Mouse (Mus musculus): ENCODE data around the gene 0610030E20Rik. TPM values are rescaled to one million over a fixed set of nuclear protein-coding genes. Genes with fewer than 3 reads are reported as not detected.

0610030E20Rik gene
- total RNA-seq, 2 experiments from 2014 or later: 11.2 to 12.8 TPM

DNA sequence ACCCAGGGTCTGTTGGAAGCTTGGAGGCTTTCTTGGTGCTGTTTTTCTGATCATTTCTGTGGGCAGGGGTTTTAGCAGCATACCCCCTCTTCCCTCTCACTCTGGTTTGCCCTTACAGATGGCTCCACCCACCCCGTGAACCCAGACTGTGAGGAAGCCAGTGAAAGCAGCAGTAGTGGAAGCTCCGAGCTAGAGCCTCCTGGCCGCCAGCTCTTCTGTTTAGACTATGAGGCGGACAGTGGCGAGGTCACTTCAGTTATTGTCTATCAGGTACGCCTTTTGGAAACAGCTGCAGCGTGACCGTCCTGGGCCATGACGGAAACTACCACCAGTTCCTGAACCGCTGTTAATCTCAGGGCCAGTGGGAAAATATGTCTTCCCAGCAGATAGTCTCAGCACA lies 1.3 kb downstream of the 0610030E20Rik start:
- DNase-seq: no peak

DNA sequence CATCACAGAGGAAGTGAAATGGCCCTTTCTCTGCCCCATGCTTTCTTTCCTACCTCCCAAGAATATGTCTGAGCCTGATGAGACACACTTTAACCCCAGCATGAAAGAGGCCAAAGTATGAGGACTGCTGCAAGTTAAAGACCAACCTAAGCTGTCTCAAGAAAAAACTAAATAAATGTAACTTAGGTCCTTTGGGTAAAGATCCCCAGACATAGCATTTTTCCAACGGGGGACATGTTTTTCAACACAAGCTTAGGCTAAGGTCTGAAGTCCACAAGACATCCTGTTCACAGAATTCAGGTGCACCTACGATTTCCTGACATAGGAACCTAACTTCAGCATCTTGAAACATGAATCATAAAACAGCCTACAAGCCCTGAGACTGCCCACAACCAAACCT lies 3.1 kb downstream of the 0610030E20Rik start:
- no peak for DNase-seq

DNA sequence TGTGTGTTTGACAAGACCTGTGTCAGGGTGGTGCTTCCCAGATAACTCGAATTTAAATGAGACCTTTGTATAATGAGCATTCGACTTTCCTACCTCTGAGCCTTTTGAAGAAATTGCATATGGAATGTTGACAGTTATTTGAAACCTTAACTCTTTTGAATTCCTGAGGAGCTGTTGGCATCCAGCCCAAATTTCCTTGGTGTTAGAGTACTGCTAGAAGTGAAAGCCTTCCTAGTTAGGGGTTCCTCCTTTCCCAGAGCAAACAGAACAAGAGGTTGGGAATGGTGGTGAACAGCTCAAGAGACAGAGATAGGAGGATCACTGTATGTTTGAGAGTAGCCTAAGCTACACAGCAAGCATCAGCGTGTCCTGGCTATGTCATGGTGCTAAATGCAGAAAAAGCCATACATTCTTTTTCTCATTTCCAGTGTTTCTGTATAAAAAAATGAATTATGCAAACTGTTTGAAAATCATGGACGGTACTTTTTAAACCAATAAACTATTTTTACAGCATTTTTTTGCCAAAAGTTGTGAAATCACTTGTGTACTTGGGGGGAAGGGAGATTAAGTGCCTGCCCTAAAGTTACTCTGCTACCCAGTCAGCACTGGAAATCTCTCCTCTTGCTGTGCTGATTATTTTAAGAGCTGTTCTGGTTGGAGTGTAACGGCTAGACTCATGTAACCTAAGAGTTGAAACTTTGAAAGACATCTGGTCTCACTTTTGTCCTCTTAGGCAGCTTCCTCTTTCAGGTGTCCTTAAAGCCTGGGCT lies 5.7 kb downstream of the 0610030E20Rik start:
- no peak for DNase-seq

- no peak for DNase-seq
Measured at GRCm38 (mm10) chr6:72354025-72354424, 6.9 kb downstream of the 0610030E20Rik start.

GRCm38 (mm10) chr6:72355066-72355911 lies 8.2 kb downstream of the 0610030E20Rik start, which contains the start of gene Tmem150a:
Gene Tmem150a, plus strand, starts transcription at chr6:72355447.
- DNase-seq: peak; percentile 93

- no peak for DNase-seq
Measured at GRCm38 (mm10) chr6:72356001-72356532, 8.9 kb downstream of the 0610030E20Rik start.

DNA sequence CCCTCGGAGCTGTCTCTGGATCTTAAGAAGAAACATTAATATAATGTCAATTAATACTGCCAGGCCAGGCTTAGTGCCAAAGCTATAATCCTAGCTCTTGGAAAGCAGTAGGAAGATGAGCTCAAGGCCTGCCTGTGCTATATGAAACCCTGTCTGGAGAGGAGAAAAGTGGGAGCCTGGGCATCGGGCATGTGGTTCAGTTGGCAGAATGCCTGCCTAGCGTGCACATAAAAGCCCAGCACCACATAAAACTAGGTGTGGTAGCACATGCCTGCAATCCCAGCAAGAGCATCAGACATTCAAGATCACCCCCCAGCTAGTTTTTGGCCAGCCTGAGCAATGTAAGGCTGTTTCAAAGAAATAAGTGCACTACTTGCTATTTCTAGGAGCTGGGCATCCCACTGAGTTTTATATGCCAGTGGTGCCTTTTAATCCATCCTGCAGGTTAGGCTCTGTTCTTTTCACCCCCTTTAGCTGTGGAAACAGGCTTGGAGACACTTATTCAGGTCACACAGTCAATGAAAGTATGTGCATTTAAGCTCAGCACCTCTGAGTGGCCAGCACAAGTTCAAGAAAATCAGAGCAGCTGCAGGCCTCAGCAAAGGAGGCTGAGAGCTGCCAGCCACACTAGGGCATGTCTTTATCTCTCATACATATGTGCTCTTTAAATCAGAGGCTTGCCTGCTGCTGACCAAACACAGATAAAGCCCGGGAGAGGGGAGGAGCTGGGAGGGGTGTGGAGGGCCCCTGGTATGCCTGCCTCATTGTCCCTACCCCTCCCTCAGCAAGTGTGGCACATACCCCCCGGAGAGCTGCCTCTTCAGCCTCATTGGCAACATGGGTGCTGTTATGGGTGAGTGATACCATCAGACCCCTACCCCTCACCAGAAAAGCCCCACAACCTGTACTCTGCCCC lies 10.3 kb downstream of the 0610030E20Rik start:
- DNase-seq: no peak

- no peak for DNase-seq
Measured at GRCm38 (mm10) chr6:72358086-72358764, 11.1 kb downstream of the 0610030E20Rik start.

- DNase-seq: no peak
Measured at GRCm38 (mm10) chr6:72359343-72359742, 12.2 kb downstream of the 0610030E20Rik start.

- DNase-seq: no peak
Measured at GRCm38 (mm10) chr6:72359891-72360598, 12.9 kb downstream of the 0610030E20Rik start.

GRCm38 (mm10) chr6:72360599-72360935 lies 13.4 kb downstream of the 0610030E20Rik start:
- DNase-seq: no peak

GRCm38 (mm10) chr6:72361121-72361551 lies 14.0 kb downstream of the 0610030E20Rik start:
- no peak for DNase-seq

DNA sequence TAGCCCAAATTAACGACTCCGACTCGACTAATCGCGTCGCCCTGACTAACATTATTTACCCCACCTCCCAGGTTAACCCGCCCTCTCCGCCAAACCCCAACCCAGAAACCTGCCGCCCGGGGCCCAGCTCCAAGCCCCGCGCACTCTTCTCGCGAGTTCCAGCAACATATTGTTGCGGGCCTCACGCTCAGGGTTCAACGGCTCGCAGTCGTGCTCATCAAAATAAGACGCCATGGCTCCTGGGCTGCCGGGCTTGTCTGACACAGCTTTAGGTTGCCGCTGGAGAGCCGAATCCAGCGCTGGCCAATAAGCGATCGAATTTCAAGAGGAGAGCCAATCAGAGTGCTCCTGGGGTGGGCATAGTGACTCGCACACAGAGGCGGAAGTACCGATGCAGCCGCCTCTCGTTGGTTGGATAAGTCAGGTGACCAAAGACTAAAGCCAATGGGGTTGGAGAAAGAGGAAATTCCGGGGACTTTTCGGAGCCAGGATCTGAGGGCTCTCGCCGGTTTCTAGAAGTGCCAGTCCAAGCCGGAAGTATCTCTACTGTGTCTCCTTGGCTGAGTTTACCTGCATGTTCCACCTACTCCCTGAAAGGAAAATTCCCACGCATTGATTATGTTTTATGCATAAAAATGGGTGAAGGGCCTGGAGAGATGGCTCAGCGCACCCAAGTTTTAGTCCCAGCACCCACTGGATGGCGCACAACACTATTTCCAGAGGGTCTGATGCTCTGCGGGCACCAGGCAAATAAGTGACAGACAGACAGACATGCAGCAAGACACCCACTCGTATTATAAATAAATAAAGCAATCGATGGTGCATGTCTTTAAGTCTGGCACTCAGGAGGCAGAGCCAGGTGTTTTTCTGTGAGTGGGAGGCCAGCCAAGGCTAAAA lies 15.3 kb downstream of the 0610030E20Rik start:
- peak; percentile 97 for DNase-seq

GRCm38 (mm10) chr6:72364009-72364408 lies 16.9 kb downstream of the 0610030E20Rik start:
- DNase-seq: no peak

DNA sequence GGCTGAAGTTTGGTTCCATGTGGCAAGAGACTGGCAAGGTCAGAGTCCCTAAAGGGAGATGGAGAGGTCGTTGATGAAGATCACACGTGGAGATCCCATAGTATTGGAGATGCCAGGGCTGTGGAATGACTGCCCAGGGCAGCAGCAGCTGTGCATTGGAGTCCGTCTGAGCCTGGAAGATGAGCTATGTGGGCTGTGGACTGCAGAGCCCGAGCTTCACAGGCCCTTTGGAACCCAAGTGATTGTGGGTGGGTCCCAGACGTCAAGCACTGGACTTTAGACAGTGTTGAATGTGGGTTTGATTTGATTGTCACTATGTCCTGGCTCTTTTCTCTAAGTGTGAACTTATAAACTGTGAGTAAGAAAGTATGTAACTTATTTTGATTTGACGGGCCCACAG lies 17.9 kb downstream of the 0610030E20Rik start:
- DNase-seq: no peak

DNA sequence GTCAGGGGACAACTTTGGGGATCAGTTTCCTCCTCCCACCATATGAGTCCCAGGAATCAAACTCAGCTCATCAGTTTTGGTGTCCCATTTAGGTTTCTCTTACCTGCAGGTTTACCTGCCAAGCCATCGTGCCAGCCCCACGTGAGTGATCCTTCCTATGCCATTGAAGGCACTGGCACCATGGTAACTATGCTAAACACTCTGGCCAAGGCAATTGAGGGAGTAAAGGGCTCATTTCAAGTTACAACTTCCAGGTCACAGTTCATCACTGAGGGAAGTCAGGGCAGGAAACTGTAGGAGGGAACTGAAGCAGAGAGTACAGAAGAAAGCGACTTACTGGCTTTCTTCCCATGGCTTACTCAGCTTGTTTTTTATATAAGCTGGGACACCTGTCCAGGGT lies 19.2 kb downstream of the 0610030E20Rik start:
- DNase-seq: no peak

GRCm38 (mm10) chr6:72366844-72367443 lies 19.8 kb downstream of the 0610030E20Rik start, which contains the start of gene Rnf181:
Gene Rnf181, minus strand, starts transcription at chr6:72366956.
- no peak for DNase-seq

DNA sequence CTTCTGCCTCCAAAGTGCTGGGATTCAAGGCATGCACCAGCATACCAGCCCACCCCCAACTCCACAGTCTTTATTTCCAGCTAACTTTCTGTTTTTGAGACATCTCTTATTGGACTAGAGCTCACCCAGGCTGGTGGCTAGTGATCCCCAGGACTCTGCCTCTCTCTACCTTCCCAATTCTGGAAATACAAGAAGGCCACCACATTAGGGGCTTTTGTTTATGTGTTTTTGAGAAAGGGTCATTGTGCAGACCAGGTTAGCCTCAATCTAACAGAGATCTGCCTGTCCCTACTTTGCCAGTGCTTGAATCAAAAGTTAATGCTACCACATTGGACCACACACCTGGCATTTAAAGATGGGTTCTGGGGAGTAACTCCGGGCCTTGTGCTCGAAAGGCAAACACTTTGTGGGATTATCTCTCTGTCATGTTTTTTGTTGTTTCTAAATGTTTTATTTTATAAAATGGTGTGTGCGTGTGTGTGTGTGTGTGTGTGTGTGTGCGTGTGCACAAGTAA lies 20.4 kb downstream of the 0610030E20Rik start:
- DNase-seq: no peak

- DNase-seq: no peak
Measured at GRCm38 (mm10) chr6:72369557-72369956, 22.4 kb downstream of the 0610030E20Rik start.
